Mouse (Mus musculus) urinary bladder, adult 2 months (tissue): ENCODE measurements around the gene Slc51a. TPM values are rescaled to one million over a fixed set of nuclear protein-coding genes. Genes with fewer than 3 reads are reported as not detected.

Experiments
- DNase-seq: peaks from one replicate; pipeline ENCODE4 v3.0.0; 2022; ENCODE audit warnings: low spot score
- polyA plus RNA-seq: library from polyadenylated mRNA; depleted of rRNA; stranded (reverse); fragments of >200 nt; gene quantifications from 2 replicates; pipeline ENCODE4 v1.2.3, GENCODE M21; 2012; rRNA removed

Slc51a gene
- polyA plus RNA-seq = 0.04 TPM in 1 of 2 replicates, not detected in the other

DNA sequence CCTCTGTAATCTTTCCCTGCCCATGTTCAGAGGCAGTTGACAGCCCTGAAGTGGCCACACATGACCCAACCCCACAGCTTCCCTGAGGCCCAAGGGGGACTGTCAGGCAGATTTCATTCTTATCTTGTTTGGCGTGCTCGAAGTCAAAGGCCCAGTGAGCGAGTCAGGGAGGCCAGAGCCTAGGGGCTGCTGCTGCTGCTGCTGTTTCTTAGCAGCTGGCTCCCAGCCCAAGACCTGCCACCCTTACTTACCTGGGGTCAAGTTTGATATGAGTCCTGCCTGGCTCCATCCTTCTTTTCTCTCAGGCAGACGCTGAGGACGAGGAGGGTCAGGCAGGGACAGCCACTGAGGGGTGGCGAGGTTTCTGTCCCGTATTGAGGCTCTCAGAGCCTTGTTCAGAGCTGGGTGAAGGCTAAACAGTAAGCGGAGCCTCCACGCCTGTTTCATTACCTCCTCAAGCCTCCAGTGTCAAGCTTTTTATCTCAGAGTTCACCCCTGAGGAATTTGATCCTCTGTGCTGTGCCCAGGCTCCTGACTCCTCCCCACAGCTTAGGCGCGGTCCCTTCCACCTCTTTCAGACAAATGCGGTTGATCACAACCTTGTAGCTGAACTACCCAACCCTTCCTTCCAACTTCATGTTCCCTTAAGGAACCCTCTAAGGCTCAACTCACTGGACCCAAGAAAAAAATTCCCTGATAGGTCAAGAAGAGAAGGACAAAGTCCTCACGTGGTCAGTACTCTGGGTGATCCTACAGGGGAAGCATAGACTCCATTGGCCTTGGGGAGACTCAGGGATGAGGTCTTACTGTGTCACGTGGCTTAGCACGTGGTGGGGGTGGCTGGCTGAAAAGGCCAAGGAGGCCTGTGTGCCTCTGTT is at the start of gene Slc51a:
TSS of gene Slc51a (minus strand) at position 646 of the 878 bp plus-strand sequence.
- DNase-seq = no peak

DNA sequence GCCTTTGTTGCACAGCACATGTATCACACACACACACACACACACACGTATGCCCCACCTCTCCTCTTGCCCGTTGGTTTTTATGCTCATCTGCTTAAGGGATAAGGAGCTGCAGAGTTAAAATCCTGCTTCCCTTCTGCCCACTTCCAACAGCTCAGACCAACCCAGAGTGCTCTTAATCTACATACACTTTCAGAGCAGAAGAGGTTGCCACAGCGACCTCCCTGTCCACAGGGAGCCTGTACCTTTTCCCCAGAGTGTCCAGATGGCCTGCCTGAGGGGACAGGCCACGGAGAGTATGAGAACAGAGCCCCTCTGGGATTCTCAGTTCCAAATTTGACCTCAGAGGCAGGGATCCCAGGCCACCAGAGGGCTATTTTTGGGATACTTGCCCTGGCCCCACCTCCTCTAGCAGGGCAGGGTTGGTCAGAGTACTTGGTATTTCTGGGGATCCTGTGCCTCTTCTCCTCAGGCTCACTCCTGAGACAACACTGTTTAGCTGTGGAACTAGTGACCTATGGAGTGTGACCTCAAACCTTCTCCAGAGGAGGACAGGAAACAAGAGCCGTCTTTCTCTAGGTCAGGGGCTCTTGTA is 47.6 kb upstream of the Slc51a start:
- DNase-seq = no peak

DNA sequence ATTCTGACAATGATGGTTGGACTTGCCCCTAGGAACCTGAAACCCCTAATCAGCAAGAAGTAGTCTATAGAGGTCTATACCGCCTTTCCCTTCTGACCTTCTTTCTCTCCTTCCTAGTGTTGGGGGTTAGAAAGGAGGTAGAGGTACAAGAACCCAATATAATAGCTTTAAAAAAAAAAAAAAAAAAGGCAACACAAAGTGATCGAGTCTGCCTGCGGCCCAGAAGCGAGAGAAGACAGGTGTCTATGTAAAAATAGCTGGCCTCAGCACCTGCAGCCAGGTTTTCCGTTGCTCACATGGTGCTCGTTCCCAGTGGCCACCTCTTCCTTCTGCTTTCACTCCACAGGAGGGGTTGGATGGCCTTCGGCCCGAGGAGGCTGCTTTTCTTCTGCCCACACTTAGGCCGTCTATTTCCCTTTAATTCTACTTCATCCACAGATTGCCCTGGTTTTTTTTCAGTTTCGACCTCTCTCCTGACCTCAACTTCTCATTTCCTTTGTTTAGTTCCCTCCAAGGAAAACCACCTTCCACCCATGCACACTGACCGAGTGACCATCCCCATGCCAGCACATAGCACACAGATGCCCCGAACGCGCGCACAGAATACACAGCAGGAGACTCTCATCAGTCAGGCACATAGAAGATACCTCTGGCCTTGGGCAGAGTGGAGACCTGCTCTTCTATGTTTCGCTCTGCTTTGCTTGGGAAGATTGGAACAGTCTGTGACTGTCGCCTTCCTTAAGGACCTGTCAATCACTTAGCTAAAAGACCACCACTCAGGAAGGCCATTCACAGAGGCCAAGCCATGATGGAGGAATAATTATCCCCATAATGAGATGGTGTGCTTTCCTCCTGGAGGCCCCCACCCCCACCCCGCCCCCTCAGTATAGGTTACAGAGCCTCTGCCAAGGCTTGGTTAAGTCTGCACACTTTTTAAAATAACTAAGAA is 45.5 kb upstream of the Slc51a start:
- no peak for DNase-seq

DNA sequence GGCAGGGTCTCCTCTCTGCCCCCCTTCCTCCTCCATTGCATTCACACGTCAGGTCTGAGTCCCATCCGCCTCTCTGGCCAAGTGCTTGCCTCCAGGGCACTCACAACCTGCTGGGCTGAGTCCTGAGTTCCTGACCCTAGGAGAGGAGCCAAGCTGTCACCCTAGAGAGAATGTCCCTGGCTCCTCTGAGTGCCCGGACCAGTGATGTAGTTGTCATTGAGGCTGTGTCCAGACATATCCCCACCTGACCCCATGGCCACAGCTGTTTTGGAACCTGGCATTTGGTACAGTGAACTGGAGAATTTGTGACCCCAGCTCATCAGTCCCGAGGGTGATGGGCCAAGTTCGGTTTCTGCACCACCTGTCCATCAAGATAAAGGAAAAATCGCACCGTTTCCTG is 39.2 kb upstream of the Slc51a start:
- DNase-seq = no peak

DNA sequence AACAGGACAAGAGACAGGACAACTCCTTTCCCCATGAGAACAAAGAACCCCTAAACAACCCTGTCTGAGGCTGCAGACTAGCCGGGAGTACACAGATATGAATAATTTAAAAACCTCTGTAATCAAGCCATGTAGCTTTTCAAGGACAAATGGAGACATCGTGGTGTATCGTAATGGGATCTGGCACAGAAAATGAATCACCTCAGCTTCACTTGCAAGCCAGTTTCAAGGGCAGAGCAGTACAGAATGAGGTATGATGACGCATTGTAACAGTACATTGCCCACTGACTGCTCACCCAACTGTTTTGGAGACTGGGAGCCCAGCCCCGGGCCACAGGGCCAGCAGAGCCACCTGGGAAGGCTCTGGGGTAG is 36.6 kb upstream of the Slc51a start:
- no peak for DNase-seq

DNA sequence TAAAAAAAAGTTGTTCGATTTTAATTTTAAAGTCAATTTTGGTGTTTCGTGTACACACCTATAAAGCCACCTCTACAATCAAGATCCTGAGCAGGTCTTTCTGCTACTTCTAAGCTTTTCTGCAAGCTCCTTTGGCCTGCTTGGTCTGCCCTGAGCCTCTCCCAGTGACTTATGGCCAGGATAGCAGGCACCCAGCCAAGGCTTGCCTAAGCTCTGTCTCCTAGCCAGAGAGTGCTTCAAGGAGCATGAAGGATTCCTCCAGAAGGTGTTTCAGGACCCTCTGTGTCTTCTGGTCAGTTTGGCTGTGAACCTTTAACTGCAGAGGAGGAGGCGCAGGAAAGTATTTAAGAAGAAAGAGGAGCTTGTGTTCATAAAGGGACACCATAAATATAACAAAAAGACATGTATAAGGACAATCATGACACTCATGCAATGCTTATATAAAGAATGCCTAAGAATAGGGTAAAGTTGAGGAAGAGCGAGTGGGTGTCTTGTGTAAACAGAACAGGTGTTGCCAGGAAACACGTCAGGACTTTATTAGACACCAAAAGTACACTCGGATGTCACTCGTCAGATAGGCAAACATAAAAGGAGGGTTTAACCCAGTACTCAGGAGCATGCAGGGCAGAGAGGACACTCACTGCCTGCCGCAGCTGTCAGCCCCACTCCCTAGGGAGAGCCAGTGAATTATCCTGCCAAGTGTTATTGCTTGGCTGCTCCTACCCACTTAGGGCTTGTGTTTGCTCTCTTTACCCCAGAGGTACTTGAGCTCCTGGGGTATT is 36.0 kb upstream of the Slc51a start:
- no peak for DNase-seq

DNA sequence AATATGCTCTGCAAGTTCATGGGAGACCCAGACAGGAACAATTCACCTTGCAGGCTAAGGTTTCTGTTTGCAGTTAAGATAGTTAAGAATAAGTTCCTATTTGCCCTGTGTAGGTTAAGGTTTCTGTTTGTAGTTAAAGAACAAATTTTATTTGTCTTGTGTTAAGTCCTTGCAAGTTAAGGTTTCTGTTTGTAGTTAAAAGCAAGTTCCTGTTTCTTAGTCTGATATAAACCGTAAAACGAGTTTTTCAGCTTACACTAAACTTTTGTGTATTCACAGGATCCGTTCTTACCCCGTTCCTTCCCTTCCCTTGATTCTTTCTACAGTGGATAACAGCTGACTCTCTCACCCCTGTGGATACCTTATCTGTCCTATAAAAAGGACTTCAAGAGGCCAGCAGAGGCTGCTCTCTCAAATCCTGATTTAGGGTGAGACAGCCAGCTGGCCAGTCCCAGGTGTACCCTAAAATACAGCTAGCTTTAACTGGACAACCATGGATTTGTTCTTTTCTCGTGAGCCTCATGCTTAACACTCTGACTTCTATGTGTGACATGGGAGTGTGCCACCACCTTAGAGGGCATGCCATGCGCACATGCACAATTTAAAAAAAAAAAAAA is 35.0 kb upstream of the Slc51a start:
- no peak for DNase-seq

DNA sequence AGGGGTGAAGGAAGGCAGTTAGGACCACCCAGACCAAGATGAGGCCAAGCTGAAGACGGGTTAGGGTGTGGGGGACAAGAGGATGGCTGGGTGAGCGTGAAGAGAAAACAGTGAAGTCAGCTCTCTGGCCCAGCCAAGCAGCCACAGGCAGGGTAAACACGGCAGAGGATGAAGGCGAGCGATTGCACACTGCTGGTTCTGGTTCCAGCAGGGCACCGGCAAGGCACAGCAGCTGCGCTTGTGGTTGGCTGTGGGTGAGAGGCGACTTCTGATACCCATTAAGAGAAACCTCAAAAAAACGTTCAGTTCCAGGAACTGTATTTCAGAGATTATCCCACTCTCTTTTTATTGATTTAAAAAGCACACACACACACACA is 32.7 kb upstream of the Slc51a start:
- no peak for DNase-seq

DNA sequence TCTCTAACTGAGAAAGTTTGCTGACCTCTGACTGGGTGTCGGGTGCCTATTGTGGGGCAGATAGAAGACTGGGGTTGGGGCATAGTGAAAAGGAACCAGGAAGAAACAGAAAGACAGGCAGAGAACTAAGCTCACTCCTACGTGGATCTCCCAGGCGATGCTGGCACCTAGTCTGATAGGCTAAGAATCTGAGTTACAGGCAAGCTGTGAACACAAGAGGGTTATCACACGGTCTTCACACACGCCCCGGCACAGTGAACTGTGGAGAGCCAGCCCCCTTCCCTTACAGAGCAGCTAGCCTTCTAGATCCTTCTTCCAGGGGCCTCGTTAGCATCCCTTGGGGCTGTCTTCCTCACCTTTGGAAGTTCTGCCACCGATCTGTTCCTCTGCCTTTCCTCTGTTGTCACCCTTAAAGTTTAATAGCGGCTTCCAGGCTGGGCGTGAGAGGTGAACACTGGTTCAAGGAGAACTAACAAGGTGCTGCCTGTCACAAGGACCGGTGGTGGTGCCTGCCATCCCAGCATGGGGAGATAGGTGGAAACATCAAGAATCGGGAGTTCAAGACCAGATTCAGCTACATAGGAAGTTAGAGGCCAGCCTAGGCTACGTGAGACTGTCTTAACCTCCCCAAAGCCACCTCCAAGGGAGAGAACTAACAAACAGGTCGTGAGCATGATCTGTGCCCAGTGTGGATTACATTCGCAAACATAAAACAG is 32.1 kb upstream of the Slc51a start:
- no peak for DNase-seq

DNA sequence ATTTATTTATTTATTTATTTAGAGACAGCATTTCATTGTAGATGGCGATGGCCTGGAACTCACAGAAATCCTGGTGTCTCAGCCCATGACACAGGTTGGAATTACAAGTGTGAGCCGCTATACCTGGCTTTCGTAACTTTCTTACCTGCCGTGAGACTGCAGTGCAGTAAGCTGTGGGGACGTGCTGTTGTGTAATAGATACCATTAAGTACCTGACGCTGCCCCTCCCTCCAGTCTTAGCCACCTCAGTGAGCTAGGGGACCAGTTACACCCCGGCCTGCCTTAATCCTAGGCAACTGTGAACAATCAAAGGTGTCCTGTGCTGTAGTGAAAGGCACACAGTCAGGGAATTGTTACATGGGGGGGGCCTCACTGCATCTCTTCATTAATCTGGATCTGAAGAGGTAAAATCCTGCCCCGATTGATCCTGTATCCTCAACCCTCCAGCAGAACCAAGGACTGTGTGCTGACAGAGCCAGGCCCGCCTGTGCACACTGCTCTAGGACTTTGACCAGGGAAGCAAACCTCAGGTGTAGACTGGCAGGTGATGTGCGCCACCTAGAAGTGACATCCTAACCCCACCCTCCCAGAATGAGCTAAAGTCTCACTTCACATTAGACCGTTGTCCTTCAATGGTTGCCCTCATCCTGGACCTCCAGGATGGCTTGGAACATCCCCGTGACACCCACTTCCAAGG is 30.3 kb upstream of the Slc51a start:
- DNase-seq = no peak

DNA sequence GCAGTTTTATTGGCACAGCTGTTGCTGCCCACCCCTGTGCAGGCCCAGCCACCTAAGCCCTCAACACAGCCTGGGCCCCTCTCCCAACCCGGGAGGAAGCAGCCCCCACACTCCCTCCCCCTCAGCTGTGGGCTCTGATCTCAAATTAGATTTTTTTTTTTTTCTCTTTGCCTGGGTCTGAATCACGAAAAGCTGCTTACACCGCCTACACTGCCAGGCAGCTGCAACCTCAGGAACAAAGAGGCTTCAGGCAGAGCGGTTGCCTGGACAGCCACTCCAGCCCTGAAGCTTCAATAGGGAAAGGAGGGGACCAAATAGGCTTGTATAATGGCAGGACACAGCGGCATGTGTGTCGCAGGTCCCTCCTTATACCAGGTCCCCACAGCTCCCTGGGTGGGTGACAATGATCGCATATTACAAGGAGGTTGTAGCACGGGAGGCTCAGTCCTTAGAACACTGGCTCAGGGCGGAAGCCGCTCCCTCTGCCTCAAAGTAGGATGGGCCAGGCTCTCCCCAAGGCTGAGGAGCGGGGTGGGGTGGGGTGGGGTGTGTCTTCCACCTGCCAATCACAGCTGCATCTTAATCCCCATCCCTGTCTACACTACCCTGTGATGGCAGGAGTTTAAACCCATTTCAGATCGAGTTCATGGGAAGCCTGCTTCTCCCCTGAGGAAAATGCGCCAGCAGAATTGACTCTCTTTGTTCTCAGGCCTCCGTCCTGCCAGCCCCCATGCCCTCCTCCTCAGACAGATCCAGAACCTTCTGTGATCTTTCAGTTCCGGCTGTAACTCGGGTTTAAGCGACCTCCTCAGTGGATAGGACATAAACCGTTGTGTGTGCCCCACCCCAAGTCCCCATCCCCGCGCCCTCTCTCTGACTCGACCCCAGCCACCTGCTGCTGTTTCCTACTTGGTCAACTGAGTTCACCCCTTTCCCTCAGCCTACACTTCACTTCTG is 28.6 kb upstream of the Slc51a start:
- DNase-seq = no peak

DNA sequence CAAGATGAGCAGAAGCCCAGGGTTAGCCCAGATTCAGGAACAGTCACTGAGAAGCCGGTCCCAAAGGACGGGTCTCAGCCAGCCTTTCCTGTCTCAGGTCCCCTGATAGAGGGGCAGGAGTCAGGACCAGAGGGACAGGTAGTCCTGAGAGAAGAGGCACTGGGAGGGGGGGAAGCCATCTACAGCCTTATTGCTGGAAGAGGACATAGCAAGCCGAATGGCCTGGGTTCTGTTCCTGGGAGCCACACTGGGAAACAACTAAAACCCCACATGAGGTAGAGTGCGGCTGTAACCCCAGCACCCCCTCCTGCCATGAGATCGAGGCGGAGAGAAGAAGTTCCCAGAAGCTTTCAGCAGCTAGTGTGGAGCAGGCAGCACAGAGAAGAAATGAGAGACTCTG is 26.3 kb upstream of the Slc51a start:
- no peak for DNase-seq

DNA sequence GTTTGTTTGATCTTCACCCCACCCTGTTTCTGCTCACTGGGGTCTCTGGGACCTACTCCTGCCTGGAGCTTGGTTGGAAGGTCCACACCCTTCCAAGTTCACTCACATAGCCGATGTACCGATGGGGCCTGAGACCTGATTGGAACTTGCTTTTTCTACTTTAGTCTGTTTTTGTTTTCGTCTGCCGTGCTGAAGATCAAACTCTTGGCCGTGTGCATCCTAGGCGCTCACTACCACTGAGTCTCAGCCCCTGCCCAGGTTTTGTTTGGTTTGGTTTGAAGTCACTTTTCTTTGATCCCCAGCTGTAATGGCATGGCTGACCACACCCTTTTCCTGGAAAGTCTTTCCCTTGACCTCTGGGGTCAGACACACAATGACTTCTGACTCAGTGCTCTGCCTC is 25.7 kb upstream of the Slc51a start:
- no peak for DNase-seq

DNA sequence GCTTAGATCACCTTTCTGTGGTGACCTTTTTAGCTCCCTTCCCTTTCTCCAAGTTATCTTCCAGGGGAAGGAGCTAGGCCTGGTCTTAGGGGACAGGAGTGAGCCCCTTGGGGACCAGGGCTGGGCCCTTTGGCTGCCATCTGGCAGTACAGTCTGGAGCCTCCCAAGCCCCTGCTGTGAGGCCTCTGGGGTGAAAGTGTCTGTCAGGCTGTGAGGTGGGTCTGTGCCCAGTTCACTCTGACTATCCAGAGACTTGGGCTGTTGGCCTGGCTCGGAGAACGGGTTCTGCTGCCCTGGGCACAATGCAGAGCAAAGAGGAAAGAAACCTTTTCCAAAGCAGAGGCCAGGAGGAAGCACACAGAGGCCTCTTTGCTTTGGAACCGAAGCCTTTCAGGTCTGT is 25.2 kb upstream of the Slc51a start:
- DNase-seq = no peak

DNA sequence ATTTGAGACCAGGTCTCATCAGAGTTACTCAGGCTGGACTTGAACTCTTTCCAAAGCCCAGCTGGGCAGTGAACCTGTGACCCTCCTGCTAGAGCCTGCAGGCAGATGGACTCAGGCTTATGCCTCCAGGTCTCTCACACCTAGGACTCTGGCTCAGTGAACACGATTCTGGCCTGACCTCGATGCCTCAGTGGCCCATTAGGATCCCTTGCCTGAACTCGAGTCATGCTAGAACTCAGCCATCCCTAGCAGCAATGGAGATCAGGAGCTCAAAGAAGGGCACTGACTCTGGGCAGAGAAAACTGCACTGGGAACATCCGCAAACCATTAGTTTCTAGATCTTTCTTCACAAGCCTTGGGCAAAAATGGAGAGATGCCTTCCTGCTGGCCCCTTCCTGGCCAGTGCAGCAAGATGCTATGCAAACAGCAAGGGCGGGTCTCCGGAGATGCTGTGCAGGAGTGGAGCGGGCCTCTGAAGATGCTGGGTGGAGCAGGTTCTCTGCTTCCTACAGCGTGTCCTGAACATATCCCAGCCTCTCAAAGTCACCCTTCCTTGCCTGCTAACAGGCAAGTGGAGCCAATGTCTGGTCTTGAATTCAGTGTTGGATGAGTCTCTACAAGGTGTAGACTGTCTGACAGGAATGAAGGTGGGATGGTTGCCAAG is 24.3 kb upstream of the Slc51a start:
- DNase-seq = no peak

DNA sequence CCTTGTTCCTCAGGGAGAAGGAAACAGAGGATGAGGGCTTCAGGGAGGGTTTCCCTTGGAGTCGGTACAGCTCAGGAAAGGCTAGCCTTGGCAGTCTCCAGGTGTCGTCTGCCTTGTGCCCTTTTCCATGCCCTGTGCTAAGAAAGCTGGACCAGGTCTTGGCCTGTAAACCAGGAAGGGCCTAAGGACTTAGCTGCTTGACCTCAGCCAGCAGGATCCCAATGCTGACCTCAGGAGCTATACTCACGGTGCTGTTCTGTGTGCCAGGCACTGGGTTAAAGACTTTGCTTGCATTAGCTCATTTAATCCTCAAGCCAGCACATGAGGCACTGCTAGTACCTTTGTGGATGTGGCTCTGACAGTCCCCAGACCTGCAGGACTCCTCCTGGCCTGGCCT is 23.7 kb upstream of the Slc51a start:
- DNase-seq = no peak

DNA sequence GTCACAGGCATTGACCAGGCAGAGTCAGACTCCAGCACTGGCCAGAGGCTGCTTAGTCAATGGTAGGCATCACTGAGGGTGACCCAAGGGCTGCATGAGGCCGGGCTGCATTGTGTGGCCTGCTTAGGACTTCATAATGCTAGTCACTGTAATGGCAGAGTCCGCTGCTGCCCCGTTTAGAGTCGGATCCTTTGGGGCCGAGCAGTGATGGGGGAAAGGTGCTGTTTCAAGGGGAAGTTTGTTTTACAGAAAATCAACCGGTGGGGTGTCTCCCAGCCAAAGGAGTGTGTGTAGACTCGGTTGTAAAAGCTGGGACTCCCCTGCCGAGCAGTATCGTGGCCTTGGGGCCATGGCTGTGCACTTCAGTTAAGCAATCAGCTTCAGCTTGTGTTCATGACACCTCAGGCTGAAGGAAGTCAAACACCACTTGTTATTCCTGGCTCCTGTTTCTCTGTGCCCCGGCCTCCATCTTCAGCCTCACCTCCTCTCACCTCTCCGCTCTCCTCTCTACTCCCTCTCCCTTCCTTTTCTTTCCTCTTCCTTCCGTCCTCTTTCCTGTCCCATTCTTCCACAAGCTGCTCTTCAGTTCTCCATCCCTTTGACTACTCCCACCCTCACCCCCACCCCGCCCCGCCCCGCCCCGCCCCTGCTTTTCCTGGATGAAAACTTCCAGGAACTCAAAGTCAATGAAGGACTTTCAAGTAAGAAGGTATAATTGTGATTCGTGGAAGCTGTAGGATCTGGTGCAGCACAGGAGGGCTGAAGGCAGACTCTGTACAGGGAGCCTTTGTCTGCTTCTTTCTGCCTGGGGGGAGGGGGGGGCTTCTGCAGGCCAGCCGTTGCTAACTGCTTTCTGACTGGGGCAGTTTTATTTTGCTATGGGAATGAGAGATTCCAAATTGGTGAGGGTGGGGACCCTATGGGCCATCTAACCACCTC is 23.0 kb upstream of the Slc51a start:
- DNase-seq = no peak
